Mouse (Mus musculus) liver, embryonic 14.5 days (tissue): ENCODE measurements at regions not wholly inside any gene's neighbourhood (a gene's known extent, or its start where the extent isn't known, plus 50 kb on each side); places are given as distances from the start of the nearest gene placed in this dataset.

Experiments used
- ATAC-seq: fragments of 200-750 bp; cut with Nextera tagmentation; 2 replicates; pipeline ENCODE4 v1.8.0; 2017; ENCODE audit warnings: moderate number of reproducible peaks, mild to moderate bottlenecking, moderate library complexity; ENCODE audit not compliant: insufficient read depth
- DNase-seq, 3 experiments: peaks; one replicate each; pipeline ENCODE4 v3.0.0-alpha.2; 2012 to 2013; ENCODE audit warnings: low read depth in 3 of 3, low spot score in 3 of 3
- H3K27ac ChIP-seq: fragments of 300-500 bp; sonication (generic); 2 replicates; pipeline ENCODE4 v1.5.1; 2014; ENCODE audit warnings: moderate library complexity, mild to moderate bottlenecking, control low read depth, inconsistent platforms
- H3K27me3 ChIP-seq: fragments of 300-500 bp; sonication (generic); 2 replicates; pipeline ENCODE4 v1.6.1; 2014; ENCODE audit warnings: mild to moderate bottlenecking, low read length, moderate library complexity; ENCODE audit not compliant: control insufficient read depth, insufficient read depth
- H3K36me3 ChIP-seq: fragments of 300-500 bp; sonication (generic); replicated peaks from 2 replicates; pipeline ENCODE4 v1.6.1; 2014; ENCODE audit warnings: low read depth; ENCODE audit not compliant: control insufficient read depth, insufficient read depth
- H3K4me1 ChIP-seq, 2 experiments: fragments of 200-500 bp in 1 of 2; fragments of 300-500 bp in 1 of 2; sonication (generic) in 1 of 2; replicated peaks; 2 replicates each; pipeline ENCODE4 v1.6.1; 2012 to 2014; ENCODE audit warnings: antibody characterized with exemption in 1 of 2, inconsistent platforms in 1 of 2, low read length in 1 of 2; ENCODE audit not compliant: control insufficient read depth in 2 of 2, insufficient read depth in 2 of 2
- H3K4me2 ChIP-seq: fragments of 300-500 bp; sonication (generic); 2 replicates; pipeline ENCODE4 v1.6.1; 2014; ENCODE audit warnings: low read depth, mild to moderate bottlenecking, control low read depth, moderate library complexity
- H3K4me3 ChIP-seq, 2 experiments: fragments of 200-500 bp in 1 of 2; fragments of 300-500 bp in 1 of 2; sonication (generic) in 1 of 2; 2 replicates each; pipeline ENCODE4 v1.5.1; 2012 to 2014; ENCODE audit warnings: low read depth in 2 of 2, low read length in 2 of 2, mild to moderate bottlenecking in 2 of 2, control low read depth in 1 of 2, inconsistent platforms in 1 of 2, moderate library complexity in 1 of 2; ENCODE audit not compliant: insufficient read depth in 1 of 2
- H3K9ac ChIP-seq: fragments of 300-500 bp; sonication (generic); replicated peaks from 2 replicates; pipeline ENCODE4 v1.6.1; 2014; ENCODE audit warnings: mild to moderate bottlenecking, control low read depth, moderate library complexity
- H3K9me3 ChIP-seq: fragments of 300-500 bp; sonication (generic); 2 replicates; pipeline ENCODE4 v1.6.1; 2016; ENCODE audit warnings: low read length, mixed read lengths; ENCODE audit not compliant: control insufficient read depth
- CTCF ChIP-seq: IDR thresholded peaks from 2 replicates; pipeline ENCODE4 v1.5.1; 2016; ENCODE audit warnings: antibody characterized with exemption, low read depth, control low read depth
- EP300 ChIP-seq: IDR thresholded peaks from 2 replicates; pipeline ENCODE4 v1.6.1; 2016; ENCODE audit warnings: antibody characterized with exemption, low read depth
- WGBS: fragments of 180-500 bp; shearing (Covaris S2); extraction: QIAGEN DNeasy Blood & Tissue Kit; methylation state at CpG from one replicate; pipeline ENCODE4 v1.1.7; 2014; ENCODE audit not compliant: insufficient replicate concordance; 5-methylcytosine and 5-hydroxymethylcytosine counted together

DNA sequence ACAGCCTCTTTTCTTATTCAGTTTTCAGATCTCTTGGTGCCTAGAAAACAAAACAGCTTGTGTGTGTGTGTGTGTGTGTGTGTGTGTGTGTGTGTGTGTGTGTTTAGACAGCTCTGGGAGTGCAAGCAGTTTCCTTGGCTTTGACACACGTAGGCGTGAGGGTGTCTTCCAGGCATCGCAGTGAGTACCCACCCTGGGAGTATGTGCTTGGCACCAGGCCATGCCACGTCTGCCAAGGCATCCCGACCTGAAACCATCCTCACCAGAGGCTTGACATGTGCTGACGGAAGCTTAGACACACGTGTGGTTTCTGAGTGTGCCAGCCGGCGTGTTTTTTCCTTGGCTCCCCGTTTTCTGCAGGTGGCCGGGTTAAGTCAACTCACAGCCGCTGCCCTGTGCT lies 396.6 kb downstream of the Pmp22 start:
- Histone ChIP-seq H3K27ac (no peak overlapping the region), H3K27me3 (no peaks in the 10 kb centered on the region), H3K36me3 (no peaks in the 10 kb centered on the region), H3K4me1 (peaks cover 0 to 2% of the 10 kb centered on the region in 2 experiments; a peak in 2 of 4 replicates), H3K4me2 (no peak overlapping the region), H3K9ac (no peak overlapping the region), H3K9me3 (no peaks in the 10 kb centered on the region), H3K4me3 (no peak overlapping the region)
- TF ChIP-seq EP300, result no peak
- no peak for TF ChIP-seq CTCF
- no peak for DNase-seq
- 65% methylated on average over 12 of the region's 12 CpGs for WGBS
- no peak for ATAC-seq

DNA sequence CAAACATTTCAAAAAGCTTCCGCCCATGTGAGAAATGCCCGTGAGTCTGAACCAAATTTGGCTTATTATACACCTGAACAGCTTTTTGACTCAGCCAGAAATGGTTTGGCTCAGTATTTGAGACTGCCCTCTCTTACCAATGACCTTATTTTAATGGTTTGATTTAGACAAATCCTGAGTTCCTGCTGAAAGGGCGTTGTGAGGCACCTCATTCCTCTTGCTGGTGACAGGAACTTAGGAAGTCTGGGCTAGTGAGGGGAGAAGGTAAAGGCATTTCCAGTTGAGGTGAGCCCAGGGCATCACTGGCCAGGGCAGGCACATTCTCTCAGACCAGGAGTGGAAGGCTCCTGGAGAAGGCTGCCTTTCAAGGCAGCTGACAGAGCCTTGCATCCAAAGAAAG lies 396.1 kb downstream of the Hs3st3b1 start:
- no peak overlapping the region for H3K4me3 ChIP-seq
- no peak for ATAC-seq
- no peak for DNase-seq

DNA sequence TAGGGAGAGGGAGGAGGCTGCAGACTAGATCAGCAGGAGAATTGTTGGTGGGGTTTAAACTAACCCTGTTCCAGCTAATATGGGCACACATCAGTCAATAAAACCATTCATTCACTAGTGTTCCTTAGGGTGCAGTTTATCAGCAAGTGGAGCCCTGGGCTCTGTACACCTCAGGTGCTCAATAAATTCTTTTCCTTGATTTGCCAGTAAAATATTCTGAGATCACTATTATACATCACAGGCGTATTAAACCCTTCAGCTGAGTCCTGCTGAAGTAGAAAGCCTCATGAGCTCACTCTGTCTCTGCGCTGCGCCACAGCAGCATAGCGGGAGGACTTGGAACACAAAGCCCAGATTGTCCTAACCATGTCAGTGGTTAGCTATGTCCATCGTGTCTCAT lies 389.3 kb downstream of the Hs3st3b1 start:
- 69% methylated on average over 5 of the region's 5 CpGs for WGBS

More for the DNA sequence above, 396.1 kb downstream of the Hs3st3b1 start:
- H3K4me1 ChIP-seq, result peaks cover 0 to 2% of the 10 kb centered on the region in 2 experiments; a peak in 2 of 4 replicates
- TF ChIP-seq EP300, result no peak
- TF ChIP-seq CTCF, result no peak
- 68% methylated on average over 3 of the region's 3 CpGs for WGBS
- H3K9ac ChIP-seq, result no peak overlapping the region
- no peak overlapping the region for H3K27ac ChIP-seq
- no peaks in the 10 kb centered on the region for H3K36me3 ChIP-seq
- H3K9me3 ChIP-seq, result no peaks in the 10 kb centered on the region
- no peak overlapping the region for H3K4me2 ChIP-seq
- no peaks in the 10 kb centered on the region for H3K27me3 ChIP-seq

DNA sequence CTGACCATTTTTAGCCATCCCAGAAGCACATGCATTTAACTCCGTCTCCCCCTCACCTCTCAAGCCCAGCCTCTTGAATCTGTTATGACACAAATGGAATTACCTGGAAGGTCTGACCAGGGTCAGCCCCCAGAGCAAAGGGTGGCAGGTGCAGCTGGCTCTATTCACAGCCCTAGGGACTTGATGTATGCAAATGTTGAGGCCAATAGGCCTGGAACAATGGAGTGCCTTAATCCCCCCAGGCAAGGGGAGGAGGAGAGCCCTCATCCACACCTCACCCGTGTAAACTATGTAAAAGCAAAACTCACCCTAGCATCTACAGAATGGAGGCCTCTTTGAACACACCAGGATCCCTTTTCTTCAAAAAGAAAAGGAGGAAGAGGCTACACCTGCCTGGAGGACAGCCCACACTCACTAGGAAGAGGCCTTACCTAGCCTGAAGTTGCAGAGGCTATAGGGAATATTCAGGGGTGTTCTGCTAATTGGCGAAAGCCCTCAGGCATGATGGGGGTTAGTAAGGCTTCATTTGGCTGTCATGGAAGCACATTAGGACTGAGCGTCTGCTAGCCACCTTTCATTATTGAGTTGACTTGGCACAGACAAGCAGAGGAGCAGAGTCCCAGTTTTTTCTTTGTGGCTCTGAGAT lies 388.4 kb downstream of the Hs3st3b1 start:
- ATAC-seq (no peak), DNase-seq (no peak)
- Histone ChIP-seq H3K36me3 (no peaks in the 10 kb centered on the region), H3K27me3 (no peaks in the 10 kb centered on the region), H3K9me3 (no peaks in the 10 kb centered on the region), H3K4me2 (no peak overlapping the region), H3K27ac (no peak overlapping the region), H3K4me3 (no peak overlapping the region), H3K9ac (no peak overlapping the region), H3K4me1 (no peaks in the 10 kb centered on the region)
- WGBS, result 33% methylated on average over 4 of the region's 4 CpGs
- TF ChIP-seq CTCF (no peak), EP300 (no peak)

More for the DNA sequence above, 389.3 kb downstream of the Hs3st3b1 start:
- Histone ChIP-seq H3K9ac (no peak overlapping the region), H3K9me3 (no peaks in the 10 kb centered on the region), H3K27me3 (no peaks in the 10 kb centered on the region), H3K4me1 (no peaks in the 10 kb centered on the region), H3K27ac (no peak overlapping the region), H3K36me3 (no peaks in the 10 kb centered on the region), H3K4me2 (no peak overlapping the region), H3K4me3 (no peak overlapping the region)
- ATAC-seq, result no peak
- TF ChIP-seq CTCF, result no peak
- no peak for TF ChIP-seq EP300
- DNase-seq, result no peak

DNA sequence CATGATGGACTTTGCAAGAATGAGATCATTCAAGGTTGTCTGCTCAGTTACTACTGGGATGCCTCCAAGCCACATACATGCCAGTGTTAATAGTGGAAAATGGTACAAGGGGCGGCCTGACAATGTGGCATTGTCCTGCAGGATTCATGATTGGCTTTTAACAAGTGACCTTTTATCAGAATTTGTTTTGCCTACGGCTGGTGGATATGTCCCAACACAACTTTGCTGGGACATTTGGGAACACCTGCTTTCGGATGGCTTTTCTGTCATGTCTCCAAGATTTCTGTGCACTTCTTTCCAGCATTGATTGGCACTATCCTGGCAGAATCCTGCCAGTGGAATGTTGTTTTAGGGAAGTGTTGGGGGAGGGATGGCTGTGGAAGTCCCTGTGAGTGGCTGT lies 384.4 kb downstream of the Hs3st3b1 start:
- no peak for TF ChIP-seq CTCF
- no peak for TF ChIP-seq EP300
- WGBS, result 56% methylated on average over 3 of the region's 3 CpGs
- Histone ChIP-seq H3K4me1 (no peaks in the 10 kb centered on the region), H3K36me3 (no peaks in the 10 kb centered on the region), H3K9ac (no peak overlapping the region), H3K4me3 (no peak overlapping the region), H3K9me3 (no peaks in the 10 kb centered on the region), H3K27ac (no peak overlapping the region), H3K4me2 (no peak overlapping the region), H3K27me3 (no peaks in the 10 kb centered on the region)
- ATAC-seq (no peak), DNase-seq (no peak)
